Mouse (Mus musculus) cortical plate, adult 2 months (tissue): ENCODE measurements around the gene Lgals4. TPM values are rescaled to one million over a fixed set of nuclear protein-coding genes. Genes with fewer than 3 reads are reported as not detected.

Experiments used
- H3K27ac ChIP-seq: fragments of 200-500 bp; 2 replicates; pipeline ENCODE4 v1.5.1; 2012; ENCODE audit warnings: low read length, control low read depth, inconsistent platforms; ENCODE audit not compliant: insufficient read depth
- H3K4me1 ChIP-seq: fragments of 200-500 bp; 2 replicates; pipeline ENCODE4 v1.6.1; 2011; ENCODE audit warnings: low read length; ENCODE audit not compliant: control insufficient read depth, insufficient read depth
- H3K4me3 ChIP-seq: fragments of 200-500 bp; 2 replicates; pipeline ENCODE4 v1.5.1; 2011; ENCODE audit warnings: mild to moderate bottlenecking, low read length, control low read depth; ENCODE audit not compliant: insufficient read depth
- CTCF ChIP-seq: fragments of 200-500 bp; IDR thresholded peaks from 2 replicates; pipeline ENCODE4 v1.5.1; 2011; ENCODE audit warnings: mild to moderate bottlenecking, control low read depth, low read length; ENCODE audit not compliant: insufficient read depth; ENCODE audit errors: extremely low read depth
- POLR2A ChIP-seq: fragments of 200-500 bp; IDR thresholded peaks from 2 replicates; pipeline ENCODE4 v1.6.1; 2011; ENCODE audit warnings: mild to moderate bottlenecking, low read length, control low read depth; ENCODE audit not compliant: insufficient read depth; ENCODE audit errors: extremely low read depth
- polyA plus RNA-seq: library from polyadenylated mRNA; depleted of rRNA; stranded (reverse); fragments of >200 nt; gene quantifications from 2 replicates; pipeline ENCODE4 v1.2.3, GENCODE M21; 2012

The Lgals4 gene
- polyA plus RNA-seq, 1 experiment: 9.5 TPM

GRCm38 (mm10) chr7:28794496-28794895 is 39.2 kb upstream of the Lgals4 start:
- H3K4me1 ChIP-seq: no peaks in the 10 kb centered on the region
- no peak overlapping the region for H3K27ac ChIP-seq
- no peak for TF ChIP-seq CTCF
- no peak for TF ChIP-seq POLR2A
- no peak overlapping the region for H3K4me3 ChIP-seq

GRCm38 (mm10) chr7:28795832-28796231 is 37.8 kb upstream of the Lgals4 start:
- Histone ChIP-seq H3K4me1 (no peaks in the 10 kb centered on the region), H3K27ac (no peak overlapping the region), H3K4me3 (no peak overlapping the region)
- TF ChIP-seq POLR2A: no peak
- TF ChIP-seq CTCF: no peak

- no peaks in the 10 kb centered on the region for H3K4me1 ChIP-seq
- H3K27ac ChIP-seq: no peak overlapping the region
- H3K4me3 ChIP-seq: 0 out of 2 replicates have a peak overlapping the region, but pooled peaks have one; percentile 0
- peak; percentile 88 for TF ChIP-seq CTCF
- TF ChIP-seq POLR2A: no peak
These were observed 37.1 kb upstream of the Lgals4 start for GRCm38 (mm10) chr7:28796562-28796975.

GRCm38 (mm10) chr7:28799994-28800393 is 33.7 kb upstream of the Lgals4 start:
- TF ChIP-seq POLR2A (no peak), CTCF (no peak)

GRCm38 (mm10) chr7:28801451-28801850 is 32.2 kb upstream of the Lgals4 start:
- TF ChIP-seq CTCF: no peak
- no peak for TF ChIP-seq POLR2A
- Histone ChIP-seq H3K27ac (no peak overlapping the region), H3K4me1 (peaks cover 7% of the 10 kb centered on the region), H3K4me3 (no peak overlapping the region)

More at GRCm38 (mm10) chr7:28799994-28800393, 33.7 kb upstream of the Lgals4 start:
- Histone ChIP-seq H3K4me1 (peaks cover 7% of the 10 kb centered on the region), H3K4me3 (no peak overlapping the region), H3K27ac (no peak overlapping the region)

GRCm38 (mm10) chr7:28801901-28802670 is 31.6 kb upstream of the Lgals4 start:
- Histone ChIP-seq H3K27ac (0 out of 2 replicates have a peak overlapping the region, but pooled peaks have one; percentile 35), H3K4me1 (peaks cover 7% of the 10 kb centered on the region), H3K4me3 (no peak overlapping the region)
- TF ChIP-seq POLR2A: no peak
- no peak for TF ChIP-seq CTCF

GRCm38 (mm10) chr7:28802846-28803588 is 30.6 kb upstream of the Lgals4 start:
- Histone ChIP-seq H3K4me1 (peaks cover 7% of the 10 kb centered on the region), H3K4me3 (no peak overlapping the region), H3K27ac (0 out of 2 replicates have a peak overlapping the region, but pooled peaks have one; percentile 31)
- TF ChIP-seq POLR2A (no peak), CTCF (no peak)

GRCm38 (mm10) chr7:28803756-28804155 is 29.9 kb upstream of the Lgals4 start:
- TF ChIP-seq CTCF: no peak
- no peak for TF ChIP-seq POLR2A
- no peak overlapping the region for H3K4me3 ChIP-seq
- no peak overlapping the region for H3K27ac ChIP-seq
- peaks cover 11% of the 10 kb centered on the region for H3K4me1 ChIP-seq

- Histone ChIP-seq H3K4me3 (no peak overlapping the region), H3K4me1 (peaks cover 11% of the 10 kb centered on the region), H3K27ac (no peak overlapping the region)
- no peak for TF ChIP-seq CTCF
These were observed 26.8 kb upstream of the Lgals4 start for GRCm38 (mm10) chr7:28806869-28807268.

- Histone ChIP-seq H3K4me1 (peaks cover 11% of the 10 kb centered on the region), H3K27ac (peak overlapping the region; percentile 85), H3K4me3 (peak overlapping the region; percentile 64)
- TF ChIP-seq CTCF (no peak), POLR2A (no peak)
These were observed 25.9 kb upstream of the Lgals4 start for GRCm38 (mm10) chr7:28807641-28808220.
